Mouse (Mus musculus) C2C12 (cell line): ENCODE measurements around the gene Psma5. TPM values are rescaled to one million over a fixed set of nuclear protein-coding genes. Genes with fewer than 3 reads are reported as not detected.

ENCODE experiments used
- H3K27me3 ChIP-seq: one replicate; pipeline ENCODE4 v1.6.1; 2011; ENCODE audit not compliant: control insufficient read depth, insufficient read depth, insufficient read length
- H3K36me3 ChIP-seq: one replicate; pipeline ENCODE4 v1.6.1; 2011; ENCODE audit not compliant: control insufficient read depth, insufficient read depth
- H3K4me3 ChIP-seq: one replicate; pipeline ENCODE4 v1.5.1; 2011; ENCODE audit warnings: mild to moderate bottlenecking, control low read depth; ENCODE audit not compliant: poor library complexity, insufficient read depth, severe bottlenecking
- H3K79me2 ChIP-seq: one replicate; pipeline ENCODE4 v1.6.1; 2011; ENCODE audit not compliant: control insufficient read depth, insufficient read depth
- H3K79me3 ChIP-seq: one replicate; pipeline ENCODE4 v1.6.1; 2011; ENCODE audit warnings: low read depth, control low read depth
- H3ac ChIP-seq: one replicate; pipeline ENCODE3; 2011; ENCODE audit warnings: low read depth; ENCODE audit not compliant: control insufficient read depth, insufficient read length
- CEBPB ChIP-seq: IDR thresholded peaks from one replicate; pipeline ENCODE4 v1.6.1; 2011; ENCODE audit warnings: low read depth, mild to moderate bottlenecking, control low read depth, moderate library complexity
- CTCF ChIP-seq: IDR thresholded peaks from one replicate; pipeline ENCODE4 v1.5.1; 2011; ENCODE audit not compliant: control insufficient read depth, insufficient read depth, insufficient read length
- FOSL1 ChIP-seq: IDR thresholded peaks from one replicate; pipeline ENCODE4 v1.8.0; 2011; ENCODE audit warnings: mild to moderate bottlenecking, low read length; ENCODE audit not compliant: poor library complexity, insufficient read depth, severe bottlenecking
- MAX ChIP-seq: IDR thresholded peaks from one replicate; pipeline ENCODE4 v1.6.1; 2011; ENCODE audit warnings: mild to moderate bottlenecking, control low read depth
- MYOD1 ChIP-seq: IDR thresholded peaks from one replicate; pipeline ENCODE4 v1.6.1; 2011; ENCODE audit warnings: low read depth; ENCODE audit not compliant: control insufficient read depth, insufficient read length
- MYOG ChIP-seq: IDR thresholded peaks from one replicate; pipeline ENCODE4 v1.6.1; 2011; ENCODE audit not compliant: control insufficient read depth, insufficient read length; ENCODE audit errors: extremely low read depth
- USF1 ChIP-seq: IDR thresholded peaks from one replicate; pipeline ENCODE4 v1.6.1; 2011; ENCODE audit warnings: low read depth, mild to moderate bottlenecking, control low read depth, moderate library complexity
- polyA plus RNA-seq: library from polyadenylated mRNA; unstranded; fragments of >200 nt; fragmentation: generic; extraction: Trizol; gene quantifications from one replicate; pipeline ENCODE4 v1.2.1, GENCODE M21; 2012; ENCODE audit warnings: missing spikeins

The Psma5 gene
- polyA plus RNA-seq, 1 experiment: 289 TPM

DNA sequence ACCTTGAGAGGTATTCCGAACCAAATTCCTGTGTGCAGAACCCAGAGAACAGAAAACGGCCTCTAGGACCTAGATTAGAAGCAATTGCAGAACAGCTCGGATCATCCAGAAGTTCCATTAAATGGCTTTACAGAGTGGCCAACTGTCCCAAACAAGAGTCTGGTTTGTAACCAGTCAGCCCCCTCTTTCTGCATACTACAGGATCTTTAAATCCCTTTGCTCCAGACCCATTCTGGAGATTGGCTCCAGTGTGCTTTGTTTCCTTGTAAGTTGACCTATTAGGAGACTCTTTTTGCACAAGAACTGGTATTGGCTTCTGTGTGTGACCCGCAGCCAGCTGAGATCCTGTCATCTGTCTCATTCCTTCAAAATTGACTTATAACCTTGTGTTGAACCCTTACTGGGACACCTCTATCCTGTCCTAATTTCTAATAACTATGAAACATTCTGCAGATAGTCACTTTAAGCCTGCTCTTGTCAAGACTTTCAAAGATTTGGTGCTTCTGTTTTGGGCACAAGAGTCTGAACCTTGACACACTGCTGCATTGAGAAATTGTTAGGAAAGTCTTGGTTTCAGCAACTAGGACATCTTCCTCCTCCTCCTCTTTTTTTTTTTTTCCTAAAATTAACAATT, 28.5 kb downstream of the Psma5 start:
- no peaks in the 10 kb centered on the region for H3K79me2 ChIP-seq
- TF ChIP-seq MAX (no peak), MYOG (no peak), MYOD1 (no peak), CEBPB (no peak), USF1 (no peak)
- H3K79me3 ChIP-seq: no peaks in the 10 kb centered on the region
- peaks cover 33% of the 10 kb centered on the region for H3K27me3 ChIP-seq
- H3K36me3 ChIP-seq: peaks cover 2% of the 10 kb centered on the region
- no peak overlapping the region for H3K4me3 ChIP-seq
- H3ac ChIP-seq: no peak overlapping the region

DNA sequence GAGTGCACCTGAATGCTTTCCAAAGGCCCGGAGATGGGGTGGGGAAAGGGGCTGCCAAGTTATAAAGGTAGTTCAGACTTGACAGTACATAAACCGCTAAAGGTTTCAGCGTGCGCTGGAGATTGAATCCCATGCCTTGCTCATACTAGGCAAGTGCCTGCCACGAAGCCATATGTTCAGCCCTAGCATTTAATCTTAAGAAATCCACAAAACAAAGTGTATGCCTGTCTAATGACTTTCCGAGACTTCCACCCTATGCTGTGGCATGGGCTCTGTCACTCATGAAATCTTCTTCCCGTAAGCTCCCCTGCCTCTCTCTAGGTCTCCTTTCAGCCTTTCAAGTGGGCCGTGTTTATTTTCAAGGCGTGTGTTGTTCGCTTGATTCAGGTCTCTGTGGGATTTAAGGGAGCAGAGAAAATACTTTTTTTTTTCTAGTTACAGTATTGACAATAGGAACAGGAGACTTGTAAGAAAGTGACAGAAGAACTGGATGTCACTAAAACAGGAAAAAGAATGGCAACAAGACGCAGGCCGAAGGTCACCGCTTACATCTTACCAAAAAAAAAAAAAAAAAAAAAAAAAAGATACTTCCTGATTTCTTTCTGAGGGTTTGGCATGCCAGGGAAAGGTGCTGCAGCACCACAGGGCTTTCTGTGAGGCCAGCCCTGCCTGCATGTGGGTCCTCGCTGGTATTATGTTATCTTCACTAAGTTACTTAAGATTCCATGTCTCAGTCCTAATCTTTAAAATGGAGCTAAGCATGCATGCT, 30.1 kb downstream of the Psma5 start:
- Histone ChIP-seq H3K79me2 (no peaks in the 10 kb centered on the region), H3K36me3 (no peaks in the 10 kb centered on the region), H3K27me3 (peaks cover 40% of the 10 kb centered on the region), H3K79me3 (no peaks in the 10 kb centered on the region), H3K4me3 (no peak overlapping the region), H3ac (no peak overlapping the region)
- TF ChIP-seq MYOD1 (no peak), CEBPB (no peak), MAX (no peak), FOSL1 (no peak), MYOG (no peak), USF1 (no peak), CTCF (no peak)

DNA sequence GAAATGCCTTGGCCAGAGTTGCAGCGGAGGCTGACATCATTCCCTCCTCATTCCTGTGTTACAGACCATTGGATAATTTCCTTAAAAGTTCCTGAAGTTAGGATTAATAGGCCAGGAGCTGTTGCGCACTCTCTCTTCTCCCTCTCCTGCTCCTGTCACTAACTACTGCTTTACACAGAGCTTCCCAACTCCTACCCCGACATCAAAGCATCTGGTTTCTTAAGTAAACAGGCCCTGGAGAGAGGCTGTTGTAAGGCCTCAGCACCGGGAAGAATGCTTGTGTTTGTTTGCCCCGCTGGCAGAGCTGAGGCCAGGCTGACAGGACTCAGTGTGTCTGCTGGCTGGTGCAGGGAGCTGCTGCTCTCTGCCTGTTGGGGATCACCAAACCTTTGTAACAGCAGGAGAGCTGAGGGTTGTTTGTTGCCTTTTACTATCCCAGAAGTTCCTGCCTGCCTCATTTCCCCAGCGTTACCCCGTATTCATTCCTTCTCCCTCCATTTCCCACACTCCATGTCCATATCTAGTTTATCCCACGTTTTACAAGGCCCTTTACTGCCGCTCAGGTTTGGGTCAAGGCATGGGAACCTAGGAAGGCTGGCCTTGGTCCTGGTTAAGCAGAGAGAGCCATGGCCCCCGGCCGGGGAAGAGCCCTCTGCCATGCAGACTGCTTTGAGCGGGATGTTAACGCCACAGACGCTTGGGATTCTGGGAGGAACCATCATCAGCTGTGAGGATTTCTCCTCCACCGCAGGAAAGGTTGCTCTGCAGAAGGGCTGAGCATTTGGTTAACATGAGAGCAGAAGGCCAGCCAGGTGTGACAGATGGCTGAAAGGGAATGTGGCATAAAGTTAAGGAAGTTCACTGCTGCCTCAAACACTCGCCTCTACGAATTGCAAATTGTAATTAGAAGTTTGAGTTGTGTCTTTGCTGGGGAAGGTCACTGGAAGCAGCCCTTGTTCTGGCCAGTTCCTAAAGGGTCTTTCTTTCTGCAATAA, 31.4 kb downstream of the Psma5 start:
- TF ChIP-seq CEBPB (no peak), MYOG (no peak), USF1 (no peak), FOSL1 (no peak), MAX (no peak), MYOD1 (no peak), CTCF (no peak)
- H3K36me3 ChIP-seq: no peaks in the 10 kb centered on the region
- no peak overlapping the region for H3ac ChIP-seq
- peaks cover 43% of the 10 kb centered on the region for H3K27me3 ChIP-seq
- H3K79me2 ChIP-seq: no peaks in the 10 kb centered on the region
- no peaks in the 10 kb centered on the region for H3K79me3 ChIP-seq
- H3K4me3 ChIP-seq: no peak overlapping the region

DNA sequence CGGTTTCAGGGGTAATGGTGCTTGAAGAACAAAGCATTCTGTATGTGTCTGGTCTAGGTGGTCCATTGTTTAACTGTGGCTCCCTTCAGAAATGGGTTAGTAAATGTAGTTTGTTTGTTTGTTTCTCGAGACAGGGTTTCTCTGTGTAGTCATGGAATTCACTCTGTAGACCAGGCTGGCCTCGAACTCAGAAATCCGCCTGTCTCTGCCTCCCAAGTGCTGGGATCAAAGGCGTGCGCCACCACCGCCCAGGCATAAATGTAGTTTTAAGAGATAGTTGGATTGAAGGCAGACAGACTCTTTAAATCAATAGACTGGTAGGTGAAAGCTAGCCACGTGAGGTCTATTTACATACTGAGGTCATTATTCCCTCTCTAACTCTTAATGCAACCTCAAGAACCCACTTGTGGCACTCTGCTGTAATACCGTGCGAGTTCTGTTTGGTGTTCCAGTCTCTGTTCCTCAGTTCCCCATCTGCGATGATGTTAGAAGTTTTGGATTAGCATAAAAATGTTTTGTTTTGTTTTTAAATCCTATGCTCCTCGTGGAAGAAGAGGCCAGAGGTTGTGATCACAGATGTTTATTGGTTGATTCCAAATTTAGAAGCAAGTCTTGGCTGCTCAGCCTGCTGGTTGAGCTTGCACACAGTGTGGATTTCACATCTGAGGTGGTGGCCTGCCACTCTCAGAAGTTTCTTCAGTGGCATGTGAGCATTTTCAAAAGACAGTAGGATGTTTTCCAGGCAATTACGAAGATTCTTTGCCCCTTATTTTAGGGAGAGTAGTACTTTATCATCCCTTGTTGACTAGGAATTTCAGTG, 32.8 kb downstream of the Psma5 start:
- no peak for TF ChIP-seq MAX
- TF ChIP-seq MYOG: no peak
- TF ChIP-seq FOSL1: no peak
- no peak for TF ChIP-seq MYOD1
- no peak for TF ChIP-seq CEBPB
- TF ChIP-seq CTCF: no peak
- TF ChIP-seq USF1: no peak
- H3K4me3 ChIP-seq: no peak overlapping the region
- H3K79me2 ChIP-seq: no peaks in the 10 kb centered on the region
- H3K36me3 ChIP-seq: no peaks in the 10 kb centered on the region
- peaks cover 40% of the 10 kb centered on the region for H3K27me3 ChIP-seq
- H3ac ChIP-seq: no peak overlapping the region
- no peaks in the 10 kb centered on the region for H3K79me3 ChIP-seq
